Mouse (Mus musculus) ES-CJ7 (cell line): ENCODE measurements at regions not wholly inside any gene's neighbourhood (a gene's known extent, or its start where the extent isn't known, plus 50 kb on each side); places are given as distances from the start of the nearest gene placed in this dataset.

ENCODE experiments used
- DNase-seq: peaks from one replicate; pipeline ENCODE4 v3.0.0; 2011; ENCODE audit warnings: low read depth, low spot score

DNA sequence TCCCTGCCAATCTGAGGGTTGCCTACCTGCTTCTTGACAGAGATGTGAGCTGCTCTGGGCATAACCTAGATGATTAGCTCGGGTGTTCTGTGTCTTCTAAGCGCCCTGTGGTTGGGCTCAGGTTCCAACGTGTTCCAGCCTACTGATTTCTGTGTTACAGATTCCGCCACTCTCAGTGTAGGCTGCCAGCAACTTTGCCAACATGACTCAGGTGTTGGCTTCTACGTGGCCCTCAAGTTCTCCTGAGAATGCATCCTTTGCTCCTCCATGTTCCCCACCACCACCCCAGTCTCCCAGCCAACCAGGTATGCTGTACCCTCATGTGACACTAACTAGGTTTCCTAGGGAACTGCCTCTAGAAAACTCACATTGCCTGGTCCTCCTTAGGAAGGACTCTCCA, 179.7 kb upstream of the Cadm1 start:
- no peak for DNase-seq

DNA sequence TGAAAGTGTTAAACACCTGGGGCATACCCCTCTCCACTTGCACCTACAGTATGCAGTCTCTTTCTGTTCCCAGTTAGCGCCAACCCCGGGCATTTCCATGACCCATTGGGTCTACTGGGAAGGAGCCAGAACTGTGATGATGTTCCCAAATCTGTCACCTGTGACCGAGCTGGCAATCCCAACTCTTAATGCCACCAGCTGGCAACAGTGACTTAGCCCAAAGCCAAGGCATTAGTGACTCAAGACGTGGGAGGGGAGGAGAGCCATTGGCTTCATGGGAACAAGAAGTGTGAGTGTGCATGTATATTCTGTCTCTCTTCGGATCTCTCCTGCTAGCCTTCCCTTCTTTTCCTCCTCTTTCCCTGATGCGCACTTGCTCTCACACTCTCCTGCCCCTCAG, 178.9 kb upstream of the Cadm1 start:
- DNase-seq, result no peak

DNA sequence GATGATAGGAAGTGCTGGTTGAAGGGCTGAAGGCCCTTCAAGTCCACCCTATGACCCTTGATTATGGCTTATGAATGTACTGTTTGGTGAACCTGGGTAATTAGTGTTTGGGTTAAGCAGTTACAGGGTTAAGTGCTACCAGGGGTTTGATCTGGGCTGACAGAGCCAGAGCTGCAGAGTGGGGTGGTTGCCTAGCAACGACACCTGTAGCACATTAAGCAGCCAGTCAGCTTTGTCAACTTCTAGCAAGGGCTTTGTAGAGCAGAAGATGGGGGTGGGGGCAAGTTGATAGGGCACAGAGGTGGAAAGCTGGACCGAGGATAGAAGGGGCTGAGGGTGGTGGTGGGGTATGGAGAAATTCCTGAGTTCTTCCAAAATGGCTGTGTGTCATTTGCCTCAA, 177.0 kb upstream of the Cadm1 start:
- DNase-seq, result peak; percentile 10

DNA sequence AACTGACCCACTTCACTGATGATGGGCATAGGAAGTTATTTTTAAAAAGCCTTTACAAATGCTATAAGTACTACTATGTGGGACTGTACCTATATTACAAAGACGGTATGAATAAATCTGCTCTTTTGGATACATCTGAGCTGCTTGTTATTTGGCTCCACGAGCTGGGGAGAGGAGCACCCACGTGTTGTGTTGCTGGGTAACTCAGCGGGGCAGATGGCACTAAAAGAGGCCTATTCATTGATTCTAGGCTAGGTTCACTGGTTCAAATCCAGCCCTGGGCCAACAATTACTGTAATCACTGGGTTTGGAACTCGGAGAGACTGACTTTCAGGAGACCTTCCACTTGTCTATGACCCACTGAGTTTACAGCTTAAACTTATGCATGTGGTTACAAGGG, 176.0 kb upstream of the Cadm1 start:
- no peak for DNase-seq

GRCm38 (mm10) chr9:47354423-47354822, 175.6 kb upstream of the Cadm1 start:
- no peak for DNase-seq

DNA sequence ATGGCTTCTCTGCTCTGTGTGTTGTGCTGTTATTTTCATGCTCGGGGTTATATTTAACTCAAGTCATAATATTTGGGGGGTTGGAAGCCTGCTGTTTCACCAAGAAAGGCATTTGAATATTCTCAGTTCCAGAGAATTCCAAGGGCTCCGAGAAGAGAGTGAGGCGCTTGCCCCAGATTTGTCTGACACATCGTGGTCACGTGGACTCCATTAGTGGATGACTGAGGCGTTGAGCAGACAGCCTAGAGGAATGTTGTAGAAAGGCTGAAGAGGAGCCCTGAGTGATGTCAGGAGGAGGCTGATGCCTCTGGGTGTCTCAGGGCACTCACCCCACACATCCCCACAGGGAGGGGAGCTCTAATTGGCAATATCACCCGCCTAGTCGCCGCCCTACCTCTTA, 175.1 kb upstream of the Cadm1 start:
- DNase-seq, result no peak

GRCm38 (mm10) chr9:47357756-47358399, 172.1 kb upstream of the Cadm1 start:
- DNase-seq, result no peak

DNA sequence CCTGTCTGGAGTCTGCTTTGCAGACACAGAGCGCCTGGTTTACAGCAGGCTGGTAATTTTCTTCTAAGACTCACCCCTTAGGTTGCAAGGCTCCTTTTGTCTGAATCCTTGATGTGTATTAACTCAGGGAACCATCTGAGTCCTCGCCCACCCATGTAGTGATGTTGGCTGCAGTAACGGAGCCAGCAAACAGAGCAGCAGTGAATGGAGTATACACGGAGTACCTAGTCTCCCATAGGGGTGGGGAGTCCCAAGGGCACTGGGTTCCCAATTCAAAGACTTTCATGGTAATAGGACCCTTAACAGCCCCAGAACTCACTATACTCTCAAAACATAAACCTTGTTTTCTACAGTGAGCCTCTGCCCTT, 171.6 kb upstream of the Cadm1 start:
- no peak for DNase-seq

DNA sequence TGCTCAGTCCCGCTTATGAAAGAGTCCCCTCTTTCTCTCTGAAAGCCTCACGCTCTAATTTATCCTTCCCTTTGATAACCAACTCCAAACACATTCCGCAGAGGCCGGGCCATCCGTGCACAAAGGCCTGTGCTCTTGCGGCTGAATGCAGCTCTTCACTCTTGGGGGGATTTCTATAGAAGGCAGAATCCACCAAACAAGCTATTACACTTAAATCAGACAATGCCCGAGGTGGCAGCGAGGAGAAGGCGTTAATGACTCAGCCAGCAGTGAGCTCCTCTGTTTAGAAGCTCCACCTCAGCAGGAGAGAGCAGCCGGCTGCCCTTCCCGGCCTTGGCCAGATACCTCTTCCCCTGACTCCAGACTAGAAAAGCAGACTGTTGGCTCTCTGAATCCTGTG, 166.9 kb upstream of the Cadm1 start:
- DNase-seq, result peak; percentile 20

DNA sequence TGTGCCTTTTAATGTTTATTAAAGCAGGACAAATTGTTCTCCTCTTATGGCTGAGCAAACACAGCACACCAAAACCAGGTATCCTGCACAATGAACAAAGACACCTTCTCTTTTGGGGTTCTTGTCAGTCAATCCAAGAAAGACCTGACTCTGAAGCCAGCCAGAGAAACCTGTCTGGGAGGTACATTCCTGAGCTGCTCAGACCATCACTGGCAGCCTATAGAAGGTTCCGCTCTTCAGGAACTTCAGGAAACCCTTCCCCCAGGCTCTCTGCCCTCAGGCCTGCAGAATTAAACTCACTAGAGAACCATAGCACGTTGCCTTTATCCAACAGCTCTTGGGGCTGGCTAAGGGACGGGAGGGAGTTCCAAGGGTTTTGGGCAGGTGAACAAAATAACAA, 165.2 kb upstream of the Cadm1 start:
- DNase-seq, result no peak

- peak; percentile 45 for DNase-seq
Measured at GRCm38 (mm10) chr9:47367266-47367957, 162.6 kb upstream of the Cadm1 start.

- peak; percentile 72 for DNase-seq
Measured at GRCm38 (mm10) chr9:47368015-47368901, 161.7 kb upstream of the Cadm1 start.

GRCm38 (mm10) chr9:47372296-47372695, 157.7 kb upstream of the Cadm1 start:
- DNase-seq, result no peak

GRCm38 (mm10) chr9:47374086-47374485, 155.9 kb upstream of the Cadm1 start:
- peak; percentile 12 for DNase-seq

DNA sequence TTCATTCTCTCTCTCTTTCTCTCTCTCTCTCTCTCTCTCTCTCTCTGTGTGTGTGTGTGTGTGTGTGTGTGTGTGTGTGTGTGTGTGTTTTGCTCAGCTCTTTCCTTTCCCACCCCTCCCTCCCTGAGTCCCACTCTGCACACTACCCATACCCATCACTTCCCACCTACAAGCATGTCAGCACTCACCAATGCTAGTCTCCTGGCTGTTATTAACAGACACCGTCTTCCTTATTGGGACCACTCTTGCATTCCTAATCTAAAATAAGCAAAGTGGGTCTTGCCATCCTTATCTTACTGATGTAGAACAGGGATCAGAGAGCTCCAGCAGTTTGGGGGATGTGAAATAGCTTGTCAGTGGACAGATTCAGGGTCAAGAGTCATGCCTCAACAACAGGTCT, 153.3 kb upstream of the Cadm1 start:
- DNase-seq, result no peak

DNA sequence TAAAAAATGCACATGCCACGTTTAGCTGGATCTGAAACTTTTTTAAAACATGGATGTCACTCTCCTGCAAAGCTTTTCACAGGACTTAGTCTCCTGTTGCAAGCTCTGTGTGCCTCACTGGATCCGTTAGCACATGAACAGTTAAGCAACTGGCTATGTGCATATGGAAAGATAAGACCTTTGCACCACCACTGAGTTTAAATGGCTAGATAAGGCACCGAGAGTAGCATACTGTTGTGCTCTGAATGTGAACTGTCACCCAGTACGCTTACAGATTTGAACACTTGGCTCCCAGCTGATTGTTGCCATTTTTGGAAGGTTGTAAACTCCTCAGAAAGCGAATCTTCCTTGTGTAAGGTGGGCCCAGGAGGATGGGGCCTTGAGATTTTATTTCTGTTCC, 151.4 kb upstream of the Cadm1 start:
- DNase-seq, result no peak

- DNase-seq, result no peak
Measured at GRCm38 (mm10) chr9:47380361-47380760, 149.6 kb upstream of the Cadm1 start.

DNA sequence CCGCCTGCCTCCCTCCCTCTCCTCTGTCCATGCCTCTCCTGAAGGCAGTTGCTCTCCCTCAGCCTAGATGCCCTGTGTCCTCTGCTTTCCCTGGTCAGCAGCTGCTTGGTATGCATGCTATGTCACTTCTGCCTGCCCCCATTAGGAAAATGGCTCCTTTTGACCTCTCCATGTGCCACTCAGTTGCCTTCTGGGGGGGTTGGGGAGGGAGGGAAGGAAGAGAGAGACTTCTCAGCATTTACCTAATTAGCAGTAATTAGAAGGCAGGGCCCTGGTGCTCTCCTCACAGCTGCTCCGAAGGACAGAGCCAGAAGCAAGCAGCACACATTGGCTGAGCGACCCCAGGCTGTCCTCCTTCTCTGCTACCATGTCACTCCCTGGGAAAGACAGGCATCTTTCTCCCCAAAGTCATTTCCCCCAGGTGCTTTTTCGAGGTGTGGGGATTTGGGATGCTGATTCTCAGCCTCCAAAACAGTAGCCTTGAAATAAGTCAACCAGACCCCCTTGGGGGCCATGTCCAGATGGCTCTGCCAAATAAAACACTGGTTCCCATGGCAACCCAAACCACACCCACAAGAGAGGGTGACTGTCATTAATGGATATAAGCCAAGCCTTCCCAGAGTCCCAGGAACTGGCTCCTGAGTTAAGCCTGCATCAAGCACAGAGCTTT, 145.7 kb upstream of the Cadm1 start:
- DNase-seq, result no peak

DNA sequence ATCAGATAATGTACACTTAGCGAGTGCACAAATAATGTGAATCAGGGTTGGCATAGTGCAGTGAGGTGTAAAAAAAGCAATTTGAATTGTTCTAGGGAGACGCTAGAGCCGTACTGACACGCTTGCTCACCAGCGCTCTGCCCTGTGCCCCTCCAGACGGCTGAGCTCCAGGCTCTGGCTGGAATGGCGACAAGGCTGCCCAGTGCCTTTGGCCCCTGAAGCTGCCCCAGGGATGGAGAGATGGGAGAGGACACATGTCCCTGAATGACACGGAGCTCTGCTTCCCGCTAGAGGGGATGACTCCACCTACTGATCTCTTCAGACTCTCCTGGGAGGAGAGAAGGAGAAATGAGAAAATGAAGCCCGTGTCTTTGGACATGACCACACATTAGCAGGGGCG, 143.3 kb upstream of the Cadm1 start:
- no peak for DNase-seq

GRCm38 (mm10) chr9:47387221-47387620, 142.8 kb upstream of the Cadm1 start:
- DNase-seq, result no peak

DNA sequence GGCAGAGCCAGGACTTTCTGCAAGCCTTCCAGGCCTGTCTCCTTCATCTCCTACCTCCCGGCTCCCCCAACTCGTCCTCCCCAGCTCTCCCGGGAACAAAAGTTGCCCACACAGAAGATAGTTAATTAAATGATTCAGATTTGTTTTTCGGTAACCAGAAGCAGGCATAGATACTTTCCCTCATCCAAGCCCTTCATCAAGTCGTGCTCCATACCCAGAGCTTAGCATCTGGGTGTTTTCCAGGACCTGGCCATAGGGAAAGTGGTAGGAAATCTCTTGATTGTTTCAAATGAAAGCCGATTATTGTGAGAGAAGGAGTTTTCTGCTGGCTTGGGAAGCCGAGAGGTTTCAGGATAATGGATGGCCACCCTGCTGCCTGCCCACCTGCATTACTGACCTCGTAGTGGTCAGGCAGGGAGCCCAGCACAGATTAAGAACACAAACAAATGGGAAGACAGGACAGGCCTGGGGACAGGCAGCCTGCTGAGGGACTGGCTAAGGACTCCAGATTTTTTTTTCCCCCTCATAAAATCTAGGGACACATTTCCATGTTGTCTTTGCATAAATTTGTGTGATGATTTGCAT, 142.2 kb upstream of the Cadm1 start:
- no peak for DNase-seq

DNA sequence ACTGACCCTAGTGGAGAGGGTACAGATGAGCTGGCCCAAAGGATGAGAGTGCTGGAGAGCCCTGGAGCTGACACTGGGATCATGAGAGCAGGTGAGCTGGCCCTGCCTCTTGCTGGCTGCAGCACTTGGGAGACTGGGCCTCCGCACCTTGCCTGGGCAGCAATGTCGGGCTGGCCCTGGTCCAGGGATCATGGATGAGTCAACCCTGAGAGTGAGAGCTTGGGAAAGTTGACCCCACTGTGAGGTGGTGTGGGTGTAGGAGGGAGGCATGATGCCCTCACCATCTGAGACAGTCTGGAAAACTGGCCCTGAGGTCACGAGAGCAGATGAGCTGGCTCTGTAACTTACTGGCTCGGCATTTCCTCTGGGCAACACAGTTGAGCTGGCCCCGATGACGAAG, 140.1 kb upstream of the Cadm1 start:
- DNase-seq, result no peak
